Mouse (Mus musculus) Patski (cell line): ENCODE data around the gene Clspn. TPM values are rescaled to one million over a fixed set of nuclear protein-coding genes. Genes with fewer than 3 reads are reported as not detected.

ENCODE experiments used
- ATAC-seq: fragments of 100-300 bp; one replicate; pipeline ENCODE4 v1.8.0; 2021
- CTCF ChIA-PET: fragments of 350-600 bp; sonication (Branson Sonifier 250); formaldehyde crosslinking; loops from one replicate; lab custom pipeline; 2022; ENCODE audit warnings: inconsistent platforms; lab: Charles Lee
- POLR2A ChIA-PET: fragments of 350-600 bp; sonication (Branson Sonifier 250); formaldehyde crosslinking; loops from one replicate; lab custom pipeline; 2022; ENCODE audit warnings: antibody characterized with exemption, inconsistent platforms; lab: Charles Lee
- DNase-seq: peaks from one replicate; pipeline ENCODE4 v3.0.0-alpha.2; 2011; ENCODE audit warnings: low read depth, low spot score
- H3K27me3 ChIP-seq: fragments of 371-371 bp; one replicate; pipeline ENCODE4 v1.5.1; 2021
- CTCF ChIP-seq: fragments of 100-300 bp; IDR thresholded peaks from one replicate; pipeline ENCODE4 v1.5.1; 2021
- in situ Hi-C: fragments of 300-500 bp; cut with MboI; formaldehyde crosslinking; loops from 3 replicates; pipeline ENCODE4 v1.11.1; 2018; ENCODE audit warnings: low pct_unique_long_range_greater_than_20kb, mixed read lengths
- polyA plus RNA-seq: library from polyadenylated mRNA; unstranded; gene quantifications from one replicate; pipeline ENCODE4 v1.2.3, GENCODE M21; 2021

Clspn gene
- polyA plus RNA-seq: 9.1 TPM

- TF ChIP-seq CTCF: no peak
- ChIA-PET POLR2A (interaction anchor here (0.6 to 0.7 kb wide), 2 partner anchors 122 to 184 kb away, joined by 3 to 6 read pairs; no protein-coding TSS in a partner anchor), CTCF (interaction anchor here (0.9 to 1.0 kb wide), 2 partner anchors 8 to 283 kb away, joined by 3 to 4 read pairs; no protein-coding TSS in a partner anchor)
- in situ Hi-C loops: loop anchor here (25.0 kb wide), 1 partner anchor 680 kb away; the partner anchor contains the start of gene Smim12
- no peaks in the 10 kb centered on the region for H3K27me3 ChIP-seq
- no peak for DNase-seq
- ATAC-seq: peak; percentile 91
Measured at GRCm38 (mm10) chr4:126556809-126557711, at the start of gene Clspn. Clspn (plus strand) TSS chr4:126556935.

GRCm38 (mm10) chr4:126508110-126508899 lies 48.4 kb upstream of the Clspn start:
- in situ Hi-C loops: no loop called here
- no peaks in the 10 kb centered on the region for H3K27me3 ChIP-seq
- POLR2A ChIA-PET: no interaction called here
- DNase-seq: no peak
- ATAC-seq: no peak
- TF ChIP-seq CTCF: no peak
- CTCF ChIA-PET: no interaction called here

- in situ Hi-C loops: no loop called here
- TF ChIP-seq CTCF: no peak
- ATAC-seq (no peak), DNase-seq (no peak)
- ChIA-PET CTCF (no interaction called here), POLR2A (no interaction called here)
- H3K27me3 ChIP-seq: no peaks in the 10 kb centered on the region
Measured at GRCm38 (mm10) chr4:126509072-126509471, 47.7 kb upstream of the Clspn start.

- in situ Hi-C loops: no loop called here
- DNase-seq (no peak), ATAC-seq (no peak)
- ChIA-PET POLR2A (no interaction called here), CTCF (no interaction called here)
- no peaks in the 10 kb centered on the region for H3K27me3 ChIP-seq
- TF ChIP-seq CTCF: no peak
Measured at GRCm38 (mm10) chr4:126511013-126511412, 45.7 kb upstream of the Clspn start.

GRCm38 (mm10) chr4:126512308-126513066 lies 44.2 kb upstream of the Clspn start:
- TF ChIP-seq CTCF: no peak
- CTCF ChIA-PET: no interaction called here
- POLR2A ChIA-PET: no interaction called here
- H3K27me3 ChIP-seq: no peaks in the 10 kb centered on the region
- DNase-seq (no peak), ATAC-seq (no peak)
- in situ Hi-C loops: no loop called here

- no peak for DNase-seq
- no peak for ATAC-seq
- ChIA-PET POLR2A (no interaction called here), CTCF (no interaction called here)
- no peak for TF ChIP-seq CTCF
- in situ Hi-C loops: no loop called here
- H3K27me3 ChIP-seq: no peaks in the 10 kb centered on the region
Measured at GRCm38 (mm10) chr4:126526164-126526563, 30.6 kb upstream of the Clspn start.

- ChIA-PET POLR2A (no interaction called here), CTCF (no interaction called here)
- no peaks in the 10 kb centered on the region for H3K27me3 ChIP-seq
- no peak for DNase-seq
- ATAC-seq: no peak
- in situ Hi-C loops: no loop called here
- TF ChIP-seq CTCF: peak; percentile 34
Measured at GRCm38 (mm10) chr4:126526828-126527227, 29.9 kb upstream of the Clspn start.

- ATAC-seq (no peak), DNase-seq (no peak)
- in situ Hi-C loops: no loop called here
- TF ChIP-seq CTCF: no peak
- ChIA-PET POLR2A (no interaction called here), CTCF (no interaction called here)
- H3K27me3 ChIP-seq: no peaks in the 10 kb centered on the region
Measured at GRCm38 (mm10) chr4:126532292-126532691, 24.4 kb upstream of the Clspn start.

- no peaks in the 10 kb centered on the region for H3K27me3 ChIP-seq
- ATAC-seq (peak; percentile 44), DNase-seq (no peak)
- TF ChIP-seq CTCF: no peak
- CTCF ChIA-PET: no interaction called here
- in situ Hi-C loops: no loop called here
- POLR2A ChIA-PET: no interaction called here
Measured at GRCm38 (mm10) chr4:126532827-126533728, 23.7 kb upstream of the Clspn start, which contains the start of gene Ago4. Ago4 (minus strand) TSS chr4:126533472.
